Mouse (Mus musculus) lung, embryonic 14.5 days (tissue): ENCODE data around the gene Erc2. TPM values are rescaled to one million over a fixed set of nuclear protein-coding genes. Genes with fewer than 3 reads are reported as not detected.
A peak's percentile ranks its signal among the peaks of the same experiment; 100 is the strongest.

Experiments
- ATAC-seq: fragments of 200-750 bp; cut with Nextera tagmentation; 2 replicates; pipeline ENCODE4 v1.8.0; 2017; ENCODE audit warnings: mild to moderate bottlenecking, moderate TSS enrichment, moderate library complexity; ENCODE audit not compliant: insufficient read depth
- DNase-seq: peaks from one replicate; pipeline ENCODE4 v3.0.0-alpha.2; 2015
- H3K27ac ChIP-seq: fragments of 300-500 bp; sonication (generic); 2 replicates; pipeline ENCODE4 v1.5.1; 2014; ENCODE audit warnings: low read depth, mild to moderate bottlenecking, moderate library complexity
- H3K27me3 ChIP-seq: fragments of 300-500 bp; sonication (generic); 2 replicates; pipeline ENCODE4 v1.6.1; 2014; ENCODE audit warnings: low read length, control low read depth; ENCODE audit not compliant: insufficient read depth
- H3K36me3 ChIP-seq: fragments of 300-500 bp; sonication (generic); 2 replicates; pipeline ENCODE4 v1.6.1; 2014; ENCODE audit warnings: control low read depth; ENCODE audit not compliant: insufficient read depth
- H3K4me1 ChIP-seq: fragments of 300-500 bp; sonication (generic); 2 replicates; pipeline ENCODE4 v1.6.1; 2014; ENCODE audit warnings: antibody characterized with exemption, control low read depth; ENCODE audit not compliant: insufficient read depth
- H3K4me2 ChIP-seq: fragments of 300-500 bp; sonication (generic); 2 replicates; pipeline ENCODE4 v1.6.1; 2014; ENCODE audit warnings: mild to moderate bottlenecking
- H3K4me3 ChIP-seq: fragments of 300-500 bp; sonication (generic); 2 replicates; pipeline ENCODE4 v1.5.1; 2014; ENCODE audit warnings: low read depth, low read length
- H3K9ac ChIP-seq: fragments of 300-500 bp; sonication (generic); 2 replicates; pipeline ENCODE4 v1.6.1; 2014
- H3K9me3 ChIP-seq: fragments of 300-500 bp; sonication (generic); 2 replicates; pipeline ENCODE4 v1.6.1; 2016; ENCODE audit warnings: low read depth, low read length, control low read depth
- CTCF ChIP-seq: IDR thresholded peaks from 2 replicates; pipeline ENCODE4 v1.5.1; 2016; ENCODE audit warnings: antibody characterized with exemption, low read depth
- WGBS: fragments of 180-500 bp; shearing (Covaris S2); extraction: QIAGEN DNeasy Blood & Tissue Kit; methylation state at CpG from one replicate; pipeline ENCODE4 v1.1.7; 2014; 5-methylcytosine and 5-hydroxymethylcytosine counted together
- polyA plus RNA-seq: library from polyadenylated mRNA; unstranded; fragments of >200 nt; fragmentation: Nextera tagmentation; extraction: Ambion mirVana; gene quantifications from 2 replicates; pipeline ENCODE4 v1.2.1, GENCODE M21; 2014

Erc2 gene
- polyA plus RNA-seq, 1 experiment from 2014 or later, result 2.1 TPM

- Histone ChIP-seq H3K9me3 (no peaks in the 10 kb centered on the region), H3K27ac (no peak overlapping the region), H3K27me3 (no peaks in the 10 kb centered on the region), H3K4me1 (0 out of 2 replicates have a peak, but pooled peaks cover 3% of the 10 kb centered on the region), H3K4me3 (no peak overlapping the region), H3K9ac (no peak overlapping the region), H3K36me3 (no peaks in the 10 kb centered on the region), H3K4me2 (no peak overlapping the region)
- TF ChIP-seq CTCF, result no peak
- no peak for ATAC-seq
- DNase-seq, result peak; percentile 29
- 40% methylated on average over 10 of the region's 10 CpGs for WGBS
Observed at GRCm38 (mm10) chr14:27808523-27809114, 186.4 kb downstream of the Erc2 start.

- 35% methylated on average over 7 of the region's 7 CpGs for WGBS
- DNase-seq (peak; percentile 30), ATAC-seq (no peak)
- H3K4me3 ChIP-seq, result no peak overlapping the region
- no peaks in the 10 kb centered on the region for H3K9me3 ChIP-seq
- no peak for TF ChIP-seq CTCF
- H3K9ac ChIP-seq, result no peak overlapping the region
- H3K27me3 ChIP-seq, result no peaks in the 10 kb centered on the region
- no peaks in the 10 kb centered on the region for H3K36me3 ChIP-seq
- no peak overlapping the region for H3K27ac ChIP-seq
- H3K4me1 ChIP-seq, result 0 out of 2 replicates have a peak, but pooled peaks cover 3% of the 10 kb centered on the region
- H3K4me2 ChIP-seq, result no peak overlapping the region
Observed at GRCm38 (mm10) chr14:27810790-27811189, 188.6 kb downstream of the Erc2 start.

GRCm38 (mm10) chr14:27811649-27812048, 189.4 kb downstream of the Erc2 start:
- H3K9me3 ChIP-seq, result no peaks in the 10 kb centered on the region
- H3K27ac ChIP-seq, result peak overlapping the region; percentile 15; the same call in 1 of the 2 replicates
- H3K4me1 ChIP-seq, result 0 out of 2 replicates have a peak, but pooled peaks cover 3% of the 10 kb centered on the region
- H3K4me3 ChIP-seq, result no peak overlapping the region
- H3K27me3 ChIP-seq, result no peaks in the 10 kb centered on the region
- H3K4me2 ChIP-seq, result no peak overlapping the region
- H3K36me3 ChIP-seq, result no peaks in the 10 kb centered on the region
- no peak for ATAC-seq
- no peak for TF ChIP-seq CTCF
- no peak for DNase-seq
- WGBS, result 84% methylated on average over 3 of the region's 3 CpGs
- H3K9ac ChIP-seq, result no peak overlapping the region

- WGBS, result 69% methylated on average over 6 of the region's 6 CpGs
- DNase-seq, result no peak
Observed at GRCm38 (mm10) chr14:27815739-27816138, 193.5 kb downstream of the Erc2 start.

GRCm38 (mm10) chr14:27818986-27819385, 196.8 kb downstream of the Erc2 start:
- Histone ChIP-seq H3K36me3 (no peaks in the 10 kb centered on the region), H3K9ac (no peak overlapping the region), H3K27ac (no peak overlapping the region), H3K9me3 (no peaks in the 10 kb centered on the region), H3K4me3 (no peak overlapping the region), H3K4me1 (no peaks in the 10 kb centered on the region), H3K27me3 (no peaks in the 10 kb centered on the region), H3K4me2 (no peak overlapping the region)
- ATAC-seq (no peak), DNase-seq (no peak)
- 89% methylated on average over 5 of the region's 5 CpGs for WGBS
- TF ChIP-seq CTCF, result no peak

More at GRCm38 (mm10) chr14:27815739-27816138, 193.5 kb downstream of the Erc2 start:
- 0 out of 2 replicates have a peak, but pooled peaks cover 3% of the 10 kb centered on the region for H3K4me1 ChIP-seq
- no peaks in the 10 kb centered on the region for H3K9me3 ChIP-seq
- no peak overlapping the region for H3K27ac ChIP-seq
- no peak overlapping the region for H3K9ac ChIP-seq
- H3K27me3 ChIP-seq, result no peaks in the 10 kb centered on the region
- no peak for ATAC-seq
- H3K4me3 ChIP-seq, result no peak overlapping the region
- no peak for TF ChIP-seq CTCF
- no peak overlapping the region for H3K4me2 ChIP-seq
- no peaks in the 10 kb centered on the region for H3K36me3 ChIP-seq

GRCm38 (mm10) chr14:27821801-27822200, 199.6 kb downstream of the Erc2 start:
- Histone ChIP-seq H3K9me3 (no peaks in the 10 kb centered on the region), H3K4me2 (no peak overlapping the region), H3K4me1 (no peaks in the 10 kb centered on the region), H3K27me3 (no peaks in the 10 kb centered on the region), H3K36me3 (no peaks in the 10 kb centered on the region), H3K27ac (no peak overlapping the region), H3K4me3 (no peak overlapping the region), H3K9ac (no peak overlapping the region)
- peak; percentile 41 for TF ChIP-seq CTCF
- DNase-seq (peak; percentile 64), ATAC-seq (no peak)

- H3K4me3 ChIP-seq, result no peak overlapping the region
- no peaks in the 10 kb centered on the region for H3K9me3 ChIP-seq
- no peaks in the 10 kb centered on the region for H3K36me3 ChIP-seq
- no peak for DNase-seq
- WGBS, result 85% methylated on average over 6 of the region's 6 CpGs
- H3K9ac ChIP-seq, result no peak overlapping the region
- no peaks in the 10 kb centered on the region for H3K4me1 ChIP-seq
- ATAC-seq, result no peak
- no peak overlapping the region for H3K27ac ChIP-seq
- no peaks in the 10 kb centered on the region for H3K27me3 ChIP-seq
- TF ChIP-seq CTCF, result no peak
- H3K4me2 ChIP-seq, result no peak overlapping the region
Observed at GRCm38 (mm10) chr14:27822566-27822965, 200.3 kb downstream of the Erc2 start.
